Mouse (Mus musculus): ENCODE measurements at regions not wholly inside any gene's neighbourhood (a gene's known extent, or its start where the extent isn't known, plus 50 kb on each side); places are given as distances from the start of the nearest gene placed in this dataset.

- no peak overlapping the region for H3K9ac ChIP-seq (ENCODE audit: insufficient read depth, low read depth, low read length, poor library complexity, severe bottlenecking)
- H3K36me3 ChIP-seq (ENCODE audit: control insufficient read depth, insufficient read depth, low read length, poor library complexity, severe bottlenecking), result no peaks in the 10 kb centered on the region
- H3K4me3 ChIP-seq (ENCODE audit: insufficient read depth in 1 of 2, low read depth in 1 of 2, low read length in 2 of 2, poor library complexity in 1 of 2, severe bottlenecking in 1 of 2), result no peak overlapping the region
- DNase-seq (ENCODE audit: low read depth, low spot score), result no peak
- H3K9me3 ChIP-seq (ENCODE audit: control insufficient read depth, insufficient read depth, low read depth, low read length), result no peaks in the 10 kb centered on the region
- TF ChIP-seq ZC3H11A (IDR thresholded peaks at IDR 0.05; ENCODE audit: borderline replicate concordance, low read depth, low read length) (no peak), CHD2 (IDR thresholded peaks at IDR 0.05; ENCODE audit: low read depth, low read length) (no peak), MAFK (IDR thresholded peaks at IDR 0.05; ENCODE audit: insufficient read depth, low read depth, low read length) (no peak), ZNF384 (IDR thresholded peaks at IDR 0.05; ENCODE audit: low read depth, low read length) (no peak), HCFC1 (IDR thresholded peaks at IDR 0.05; ENCODE audit: borderline replicate concordance, insufficient read depth, low read length) (no peak)
- H3K4me1 ChIP-seq (ENCODE audit: control insufficient read depth in 2 of 2, insufficient read depth in 2 of 2, low read length in 2 of 2, poor library complexity in 1 of 2), result no peaks in the 10 kb centered on the region
- in situ Hi-C loops (cut with MboI; ENCODE audit: low sequenced_read_pairs in 2 of 2, unreplicated experiment in 2 of 2), result no loop called here
- H3K27ac ChIP-seq (ENCODE audit: insufficient read depth, low read depth, low read length, poor library complexity, severe bottlenecking), result no peak overlapping the region
Observed at GRCm38 (mm10) chr5:46386591-46386990, 529.2 kb upstream of the Lcorl start.

- TF ChIP-seq CHD2 (IDR thresholded peaks at IDR 0.05; ENCODE audit: low read depth, low read length) (no peak), HCFC1 (IDR thresholded peaks at IDR 0.05; ENCODE audit: borderline replicate concordance, insufficient read depth, low read length) (no peak), ZC3H11A (IDR thresholded peaks at IDR 0.05; ENCODE audit: borderline replicate concordance, low read depth, low read length) (no peak), ZNF384 (IDR thresholded peaks at IDR 0.05; ENCODE audit: low read depth, low read length) (no peak), MAFK (IDR thresholded peaks at IDR 0.05; ENCODE audit: insufficient read depth, low read depth, low read length) (no peak)
- Histone ChIP-seq H3K9me3 (ENCODE audit: control insufficient read depth, insufficient read depth, low read depth, low read length) (no peaks in the 10 kb centered on the region), H3K36me3 (ENCODE audit: control insufficient read depth, insufficient read depth, low read length, poor library complexity, severe bottlenecking) (no peaks in the 10 kb centered on the region), H3K27ac (ENCODE audit: insufficient read depth, low read depth, low read length, poor library complexity, severe bottlenecking) (no peak overlapping the region), H3K4me3 (ENCODE audit: insufficient read depth in 1 of 2, low read depth in 1 of 2, low read length in 2 of 2, poor library complexity in 1 of 2, severe bottlenecking in 1 of 2) (no peak overlapping the region), H3K4me1 (ENCODE audit: control insufficient read depth in 2 of 2, insufficient read depth in 2 of 2, low read length in 2 of 2, poor library complexity in 1 of 2) (no peaks in the 10 kb centered on the region), H3K9ac (ENCODE audit: insufficient read depth, low read depth, low read length, poor library complexity, severe bottlenecking) (no peak overlapping the region)
- in situ Hi-C loops (cut with MboI; ENCODE audit: low sequenced_read_pairs in 2 of 2, unreplicated experiment in 2 of 2), result no loop called here
- no peak for DNase-seq (ENCODE audit: low read depth, low spot score)
Observed at GRCm38 (mm10) chr5:46367328-46367727, 509.9 kb upstream of the Lcorl start.

- Histone ChIP-seq H3K4me1 (ENCODE audit: control insufficient read depth in 2 of 2, insufficient read depth in 2 of 2, low read length in 2 of 2, poor library complexity in 1 of 2) (no peaks in the 10 kb centered on the region), H3K36me3 (ENCODE audit: control insufficient read depth, insufficient read depth, low read length, poor library complexity, severe bottlenecking) (no peaks in the 10 kb centered on the region), H3K9ac (ENCODE audit: insufficient read depth, low read depth, low read length, poor library complexity, severe bottlenecking) (no peak overlapping the region), H3K9me3 (ENCODE audit: control insufficient read depth, insufficient read depth, low read depth, low read length) (no peaks in the 10 kb centered on the region), H3K27ac (ENCODE audit: insufficient read depth, low read depth, low read length, poor library complexity, severe bottlenecking) (no peak overlapping the region), H3K4me3 (ENCODE audit: insufficient read depth in 1 of 2, low read depth in 1 of 2, low read length in 2 of 2, poor library complexity in 1 of 2, severe bottlenecking in 1 of 2) (no peak overlapping the region)
- TF ChIP-seq CHD2 (IDR thresholded peaks at IDR 0.05; ENCODE audit: low read depth, low read length) (no peak), ZNF384 (IDR thresholded peaks at IDR 0.05; ENCODE audit: low read depth, low read length) (no peak), MAFK (IDR thresholded peaks at IDR 0.05; ENCODE audit: insufficient read depth, low read depth, low read length) (no peak), ZC3H11A (IDR thresholded peaks at IDR 0.05; ENCODE audit: borderline replicate concordance, low read depth, low read length) (no peak), HCFC1 (IDR thresholded peaks at IDR 0.05; ENCODE audit: borderline replicate concordance, insufficient read depth, low read length) (no peak)
- no peak for DNase-seq (ENCODE audit: low read depth, low spot score)
- in situ Hi-C loops (cut with MboI; ENCODE audit: low sequenced_read_pairs in 2 of 2, unreplicated experiment in 2 of 2), result no loop called here
Observed at GRCm38 (mm10) chr5:46363661-46364060, 506.2 kb upstream of the Lcorl start.

- TF ChIP-seq ZNF384 (IDR thresholded peaks at IDR 0.05; ENCODE audit: low read depth, low read length) (no peak), MAFK (IDR thresholded peaks at IDR 0.05; ENCODE audit: insufficient read depth, low read depth, low read length) (no peak), CHD2 (IDR thresholded peaks at IDR 0.05; ENCODE audit: low read depth, low read length) (no peak), HCFC1 (IDR thresholded peaks at IDR 0.05; ENCODE audit: borderline replicate concordance, insufficient read depth, low read length) (no peak), ZC3H11A (IDR thresholded peaks at IDR 0.05; ENCODE audit: borderline replicate concordance, low read depth, low read length) (no peak)
- DNase-seq (ENCODE audit: low read depth, low spot score), result no peak
- H3K9me3 ChIP-seq (ENCODE audit: control insufficient read depth, insufficient read depth, low read depth, low read length), result no peaks in the 10 kb centered on the region
- no peak overlapping the region for H3K4me3 ChIP-seq (ENCODE audit: insufficient read depth in 1 of 2, low read depth in 1 of 2, low read length in 2 of 2, poor library complexity in 1 of 2, severe bottlenecking in 1 of 2)
- no peak overlapping the region for H3K27ac ChIP-seq (ENCODE audit: insufficient read depth, low read depth, low read length, poor library complexity, severe bottlenecking)
- no peak overlapping the region for H3K9ac ChIP-seq (ENCODE audit: insufficient read depth, low read depth, low read length, poor library complexity, severe bottlenecking)
- in situ Hi-C loops (cut with MboI; ENCODE audit: low sequenced_read_pairs in 2 of 2, unreplicated experiment in 2 of 2), result no loop called here
- no peaks in the 10 kb centered on the region for H3K4me1 ChIP-seq (ENCODE audit: control insufficient read depth in 2 of 2, insufficient read depth in 2 of 2, low read length in 2 of 2, poor library complexity in 1 of 2)
- H3K36me3 ChIP-seq (ENCODE audit: control insufficient read depth, insufficient read depth, low read length, poor library complexity, severe bottlenecking), result no peaks in the 10 kb centered on the region
Observed at GRCm38 (mm10) chr5:46361637-46362036, 504.2 kb upstream of the Lcorl start.

- H3K9me3 ChIP-seq (ENCODE audit: control insufficient read depth, insufficient read depth, low read depth, low read length), result no peaks in the 10 kb centered on the region
- H3K9ac ChIP-seq (ENCODE audit: insufficient read depth, low read depth, low read length, poor library complexity, severe bottlenecking), result no peak overlapping the region
- no peak for TF ChIP-seq HCFC1 (IDR thresholded peaks at IDR 0.05; ENCODE audit: borderline replicate concordance, insufficient read depth, low read length)
- TF ChIP-seq CHD2 (IDR thresholded peaks at IDR 0.05; ENCODE audit: low read depth, low read length), result no peak
- TF ChIP-seq MAFK (IDR thresholded peaks at IDR 0.05; ENCODE audit: insufficient read depth, low read depth, low read length), result no peak
- no peak for TF ChIP-seq ZC3H11A (IDR thresholded peaks at IDR 0.05; ENCODE audit: borderline replicate concordance, low read depth, low read length)
- no peak for TF ChIP-seq ZNF384 (IDR thresholded peaks at IDR 0.05; ENCODE audit: low read depth, low read length)
- H3K4me3 ChIP-seq (ENCODE audit: insufficient read depth in 1 of 2, low read depth in 1 of 2, low read length in 2 of 2, poor library complexity in 1 of 2, severe bottlenecking in 1 of 2), result no peak overlapping the region
- no peak for DNase-seq (ENCODE audit: low read depth, low spot score)
- no peak overlapping the region for H3K27ac ChIP-seq (ENCODE audit: insufficient read depth, low read depth, low read length, poor library complexity, severe bottlenecking)
- H3K4me1 ChIP-seq (ENCODE audit: control insufficient read depth in 2 of 2, insufficient read depth in 2 of 2, low read length in 2 of 2, poor library complexity in 1 of 2), result no peaks in the 10 kb centered on the region
- in situ Hi-C loops (cut with MboI; ENCODE audit: low sequenced_read_pairs in 2 of 2, unreplicated experiment in 2 of 2), result loop anchor here (25.0 kb wide), 2 partner anchors 586 to 886 kb away; partner anchors contain the start of genes Clrn2 (in 1 of the 2) and Qdpr (in 1 of the 2)
- H3K36me3 ChIP-seq (ENCODE audit: control insufficient read depth, insufficient read depth, low read length, poor library complexity, severe bottlenecking), result no peaks in the 10 kb centered on the region
Observed at GRCm38 (mm10) chr5:46348448-46348847, 491.0 kb upstream of the Lcorl start.

Measured in ES-E14 (cell line).